Mouse (Mus musculus) liver, postnatal 0 days (tissue): ENCODE results near the gene Myof. TPM values are rescaled to one million over a fixed set of nuclear protein-coding genes. Genes with fewer than 3 reads are reported as not detected.

ENCODE experiments used
- ATAC-seq: fragments of 200-750 bp; cut with Nextera tagmentation; 2 replicates; pipeline ENCODE4 v1.8.0; 2017; ENCODE audit warnings: mild to moderate bottlenecking, moderate library complexity
- DNase-seq: peaks from one replicate; pipeline ENCODE4 v3.0.0-alpha.2; 2016
- H3K27ac ChIP-seq: fragments of 300-500 bp; sonication (generic); 2 replicates; pipeline ENCODE4 v1.5.1; 2014; ENCODE audit warnings: antibody characterized with exemption, moderate library complexity, mild to moderate bottlenecking, low read depth
- H3K27me3 ChIP-seq: fragments of 300-500 bp; sonication (generic); 2 replicates; pipeline ENCODE4 v1.6.1; 2014; ENCODE audit warnings: low read length, control low read depth, mixed read lengths; ENCODE audit not compliant: insufficient read depth
- H3K36me3 ChIP-seq: fragments of 300-500 bp; sonication (generic); replicated peaks from 2 replicates; pipeline ENCODE4 v1.6.1; 2014; ENCODE audit warnings: mild to moderate bottlenecking, control low read depth, low read length, moderate library complexity, mixed read lengths; ENCODE audit not compliant: insufficient read depth
- H3K4me1 ChIP-seq: fragments of 300-500 bp; sonication (generic); 2 replicates; pipeline ENCODE4 v1.6.1; 2014; ENCODE audit warnings: antibody characterized with exemption, mild to moderate bottlenecking, control low read depth; ENCODE audit not compliant: insufficient read depth
- H3K4me2 ChIP-seq: fragments of 300-500 bp; sonication (generic); 2 replicates; pipeline ENCODE4 v1.6.1; 2014; ENCODE audit warnings: low read depth, mild to moderate bottlenecking, low read length, moderate library complexity, mixed read lengths
- H3K4me3 ChIP-seq: fragments of 300-500 bp; sonication (generic); 2 replicates; pipeline ENCODE4 v1.5.1; 2014; ENCODE audit warnings: low read depth, low read length
- H3K9ac ChIP-seq: fragments of 300-500 bp; sonication (generic); replicated peaks from 2 replicates; pipeline ENCODE4 v1.6.1; 2014; ENCODE audit warnings: mild to moderate bottlenecking, moderate library complexity
- H3K9me3 ChIP-seq: fragments of 300-500 bp; sonication (generic); 2 replicates; pipeline ENCODE4 v1.6.1; 2016; ENCODE audit warnings: mild to moderate bottlenecking, control low read depth, low read length, mixed read lengths
- CTCF ChIP-seq: sonication (generic); IDR thresholded peaks from 2 replicates; pipeline ENCODE4 v1.5.1; 2016; ENCODE audit warnings: antibody characterized with exemption, low read depth
- EP300 ChIP-seq: IDR thresholded peaks from 2 replicates; pipeline ENCODE4 v1.6.1; 2016; ENCODE audit warnings: antibody characterized with exemption, low read depth, mild to moderate bottlenecking
- WGBS: fragments of 180-500 bp; shearing (Covaris S2); extraction: QIAGEN DNeasy Blood & Tissue Kit; methylation state at CpG from one replicate; pipeline ENCODE4 v1.1.7; 2014; ENCODE audit not compliant: insufficient replicate concordance; 5-methylcytosine and 5-hydroxymethylcytosine counted together
- polyA plus RNA-seq: library from polyadenylated mRNA; unstranded; fragments of >200 nt; fragmentation: Nextera tagmentation; extraction: Ambion mirVana; gene quantifications from 2 replicates; pipeline ENCODE4 v1.2.1, GENCODE M21; 2015

Myof gene
- polyA plus RNA-seq, 1 experiment from 2014 or later = 1.7 TPM

- Histone ChIP-seq H3K27me3 (no peaks in the 10 kb centered on the region), H3K4me1 (no peaks in the 10 kb centered on the region), H3K9me3 (no peaks in the 10 kb centered on the region), H3K4me3 (no peak overlapping the region), H3K27ac (no peak overlapping the region), H3K36me3 (peaks cover 5% of the 10 kb centered on the region), H3K4me2 (no peak overlapping the region), H3K9ac (no peak overlapping the region)
- TF ChIP-seq CTCF = no peak
- TF ChIP-seq EP300 = no peak
- 33% methylated on average over 17 of the region's 17 CpGs for WGBS
- DNase-seq (no peak), ATAC-seq (no peak)
Measured at GRCm38 (mm10) chr19:37907451-37908320, 135.7 kb downstream of the Myof start.

GRCm38 (mm10) chr19:37906916-37907315 lies 136.5 kb downstream of the Myof start:
- WGBS = 76% methylated on average over 3 of the region's 3 CpGs
- no peak for TF ChIP-seq CTCF
- TF ChIP-seq EP300 = no peak
- H3K9ac ChIP-seq = no peak overlapping the region
- H3K4me1 ChIP-seq = no peaks in the 10 kb centered on the region
- DNase-seq (no peak), ATAC-seq (no peak)
- no peaks in the 10 kb centered on the region for H3K9me3 ChIP-seq
- H3K27me3 ChIP-seq = no peaks in the 10 kb centered on the region
- H3K4me3 ChIP-seq = no peak overlapping the region
- peaks cover 5% of the 10 kb centered on the region for H3K36me3 ChIP-seq
- no peak overlapping the region for H3K27ac ChIP-seq
- H3K4me2 ChIP-seq = no peak overlapping the region

GRCm38 (mm10) chr19:37896081-37896480 lies 147.3 kb downstream of the Myof start:
- no peak overlapping the region for H3K4me3 ChIP-seq
- DNase-seq (no peak), ATAC-seq (no peak)
- no peak overlapping the region for H3K9ac ChIP-seq
- H3K4me1 ChIP-seq = no peaks in the 10 kb centered on the region
- no peaks in the 10 kb centered on the region for H3K27me3 ChIP-seq
- H3K4me2 ChIP-seq = no peak overlapping the region
- H3K27ac ChIP-seq = no peak overlapping the region
- no peaks in the 10 kb centered on the region; the same call in 1 of the 2 replicates for H3K36me3 ChIP-seq
- WGBS = 54% methylated on average over 7 of the region's 7 CpGs
- H3K9me3 ChIP-seq = no peaks in the 10 kb centered on the region
- TF ChIP-seq EP300 (no peak), CTCF (no peak)

- H3K36me3 ChIP-seq = no peaks in the 10 kb centered on the region
- H3K4me3 ChIP-seq = no peak overlapping the region
- H3K27ac ChIP-seq = no peak overlapping the region
- H3K4me1 ChIP-seq = peaks cover 3% of the 10 kb centered on the region; the same call in 1 of the 2 replicates
- H3K9ac ChIP-seq = no peak overlapping the region
- no peak overlapping the region for H3K4me2 ChIP-seq
- WGBS = 78% methylated on average over 2 of the region's 2 CpGs
- TF ChIP-seq CTCF (no peak), EP300 (no peak)
- no peaks in the 10 kb centered on the region for H3K9me3 ChIP-seq
- DNase-seq (no peak), ATAC-seq (no peak)
- H3K27me3 ChIP-seq = no peaks in the 10 kb centered on the region
Measured at GRCm38 (mm10) chr19:37891006-37891405, 152.4 kb downstream of the Myof start.

GRCm38 (mm10) chr19:37886355-37887120 lies 156.8 kb downstream of the Myof start:
- WGBS = 17% methylated on average over 15 of the region's 15 CpGs
- Histone ChIP-seq H3K36me3 (no peaks in the 10 kb centered on the region), H3K27me3 (no peaks in the 10 kb centered on the region), H3K27ac (no peak overlapping the region), H3K4me2 (peak overlapping the region; percentile 36), H3K9me3 (no peaks in the 10 kb centered on the region), H3K9ac (no peak overlapping the region), H3K4me1 (peaks cover 3% of the 10 kb centered on the region; the same call in 1 of the 2 replicates), H3K4me3 (no peak overlapping the region)
- no peak for TF ChIP-seq EP300
- TF ChIP-seq CTCF = peak; percentile 83
- peak; percentile 49 for DNase-seq
- no peak for ATAC-seq

- DNase-seq (no peak), ATAC-seq (no peak)
- Histone ChIP-seq H3K4me2 (no peak overlapping the region), H3K9me3 (no peaks in the 10 kb centered on the region), H3K36me3 (no peaks in the 10 kb centered on the region), H3K4me1 (peaks cover 2% of the 10 kb centered on the region; the same call in 1 of the 2 replicates), H3K27ac (no peak overlapping the region), H3K9ac (no peak overlapping the region), H3K4me3 (no peak overlapping the region), H3K27me3 (peaks cover 13% of the 10 kb centered on the region)
- TF ChIP-seq EP300 = no peak
- TF ChIP-seq CTCF = no peak
- 54% methylated on average over 9 of the region's 9 CpGs for WGBS
Measured at GRCm38 (mm10) chr19:37881431-37882081, 161.8 kb downstream of the Myof start.
